Mouse (Mus musculus): ENCODE measurements around the gene Csnk1d.

The Csnk1d gene

DNA sequence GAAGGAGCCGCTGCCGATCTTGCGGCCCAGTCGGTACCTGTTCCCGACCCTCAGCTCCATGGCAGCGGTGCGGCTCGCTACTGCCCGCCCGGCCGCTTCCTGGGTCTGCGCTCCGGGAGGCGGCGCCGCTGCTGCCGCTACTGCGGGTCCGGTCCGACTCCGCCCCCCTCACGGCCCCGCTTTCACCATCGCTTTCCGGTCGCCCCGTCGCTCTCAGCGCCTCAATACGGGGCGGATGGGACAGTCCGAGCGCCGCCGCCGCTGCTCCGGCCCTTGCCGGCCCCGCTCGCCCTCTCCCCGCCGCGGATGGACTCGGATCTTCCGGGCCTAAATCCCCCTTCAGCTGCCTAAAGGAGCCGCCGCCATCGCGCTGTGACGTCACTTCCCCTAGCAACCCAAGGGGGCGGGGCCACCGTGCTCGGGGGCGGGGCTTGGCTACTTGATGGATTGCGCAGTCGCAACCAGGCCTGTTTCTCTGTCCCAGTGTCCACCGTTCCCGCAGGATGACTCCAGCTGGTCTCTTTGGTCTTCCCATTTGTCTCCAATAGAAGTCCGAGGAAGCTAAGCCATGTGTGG lies at the start of gene Csnk1d:
Csnk1d (minus strand) TSS at position 380 of the 576 bp plus-strand sequence.
- in situ Hi-C loops (cut with MboI, MseI), result no loop called here

GRCm38 (mm10) chr11:121039302-121039701 lies 48.2 kb upstream of the Csnk1d start, which contains the start of gene Cd7:
TSS of gene Cd7 (minus strand) at chr11:121039418.
- in situ Hi-C loops (cut with MboI, MseI), result loop anchor here (25.0 kb wide), 1 partner anchor 1227 kb away; no protein-coding TSS in a partner anchor

DNA sequence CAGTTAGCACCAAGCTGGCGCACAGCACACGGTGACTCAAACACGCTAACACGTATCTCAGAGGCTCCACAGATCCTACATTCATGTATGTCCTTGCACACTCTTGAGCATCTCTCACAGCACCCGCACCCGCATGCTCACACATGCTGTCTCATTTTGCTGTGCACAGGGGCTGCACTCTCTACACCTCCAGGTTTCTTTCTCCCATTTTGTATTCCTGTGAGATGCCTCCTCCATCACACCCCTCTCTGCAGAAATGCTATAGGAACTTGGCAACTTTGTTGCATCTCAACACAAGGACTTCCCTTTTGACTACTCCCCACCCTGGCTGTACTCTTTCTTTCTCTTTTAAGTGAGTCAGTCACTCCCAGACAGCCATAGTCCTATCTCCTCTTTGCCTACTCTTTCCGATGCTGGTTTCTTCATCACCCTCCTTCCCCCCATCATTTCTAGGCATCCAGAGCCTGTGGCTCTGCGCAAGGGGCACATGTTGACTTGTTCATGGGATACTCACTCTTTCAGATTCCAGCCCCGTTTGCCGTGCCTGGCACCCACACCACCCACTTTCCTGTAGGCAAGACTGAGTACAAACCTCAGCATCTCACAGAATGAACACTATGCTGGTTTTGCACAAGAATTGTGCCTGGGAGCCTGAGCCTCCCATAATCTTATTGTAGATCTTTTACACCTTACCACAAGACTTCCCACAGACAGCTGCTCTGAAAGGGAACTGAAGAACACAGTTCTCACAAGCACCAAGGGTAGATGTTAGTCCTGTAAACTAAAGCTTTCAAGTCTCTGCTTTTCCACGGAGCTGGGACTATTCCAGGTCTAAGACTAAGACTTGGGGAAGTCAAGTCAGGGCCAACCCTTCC lies 47.5 kb upstream of the Csnk1d start:
- in situ Hi-C loops (cut with MboI, MseI), result loop anchor here (25.0 kb wide), 1 partner anchor 1226 kb away; no protein-coding TSS in a partner anchor

DNA sequence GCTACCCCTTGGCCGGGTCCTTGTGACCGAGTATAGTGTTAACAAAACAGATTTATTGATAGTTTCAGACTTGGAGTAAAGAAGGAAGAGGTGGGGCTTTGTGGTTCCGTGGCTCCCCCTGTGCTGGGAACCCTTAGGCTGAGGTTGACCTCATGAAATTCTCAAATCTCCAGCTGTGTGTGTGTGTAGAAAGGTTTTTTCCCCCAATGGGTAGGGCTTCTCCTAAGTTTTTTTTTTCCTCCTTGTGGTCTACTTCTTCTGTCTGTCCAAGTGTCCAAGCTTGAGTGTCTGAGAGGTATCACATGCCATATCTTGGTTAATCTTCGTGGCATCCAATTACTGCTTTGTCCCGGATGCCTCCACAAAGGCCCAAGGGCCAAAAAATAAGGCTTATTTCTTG lies 42.0 kb upstream of the Csnk1d start:
- in situ Hi-C loops (cut with MboI, MseI), result loop anchor here (25.0 kb wide), 1 partner anchor 1221 kb away; no protein-coding TSS in a partner anchor

- in situ Hi-C loops (cut with MboI, MseI), result loop anchor here (25.0 kb wide), 1 partner anchor 1215 kb away; no protein-coding TSS in a partner anchor
Measured at GRCm38 (mm10) chr11:121027259-121027658, 36.1 kb upstream of the Csnk1d start.

- in situ Hi-C loops (cut with MboI, MseI), result no loop called here
Measured at GRCm38 (mm10) chr11:121024163-121024562, 33.0 kb upstream of the Csnk1d start.

DNA sequence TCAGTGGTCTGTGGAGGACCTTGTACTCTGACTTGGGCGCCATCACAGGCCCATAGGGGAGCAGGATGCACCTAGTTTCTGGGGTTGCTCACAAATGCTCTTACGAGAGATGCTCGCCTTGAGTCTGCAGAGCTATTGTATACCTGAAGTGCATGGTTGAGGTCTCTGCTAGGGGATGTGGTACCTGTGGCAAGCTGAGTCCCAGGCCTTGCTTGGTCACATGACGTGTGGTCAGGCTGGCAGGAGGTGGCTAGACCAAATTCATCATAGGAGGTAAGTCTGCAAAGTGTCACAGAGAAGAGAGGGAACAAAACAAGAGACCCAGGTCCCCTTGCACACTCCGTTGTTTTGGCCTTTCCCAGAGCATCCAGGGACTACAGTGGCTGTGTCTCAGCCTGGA lies 28.4 kb upstream of the Csnk1d start:
- in situ Hi-C loops (cut with MboI, MseI), result no loop called here

- in situ Hi-C loops (cut with MboI, MseI), result no loop called here
Measured at GRCm38 (mm10) chr11:121017703-121018102, 26.6 kb upstream of the Csnk1d start.

GRCm38 (mm10) chr11:121015472-121015871 lies 24.3 kb upstream of the Csnk1d start:
- in situ Hi-C loops (cut with MboI, MseI), result no loop called here

DNA sequence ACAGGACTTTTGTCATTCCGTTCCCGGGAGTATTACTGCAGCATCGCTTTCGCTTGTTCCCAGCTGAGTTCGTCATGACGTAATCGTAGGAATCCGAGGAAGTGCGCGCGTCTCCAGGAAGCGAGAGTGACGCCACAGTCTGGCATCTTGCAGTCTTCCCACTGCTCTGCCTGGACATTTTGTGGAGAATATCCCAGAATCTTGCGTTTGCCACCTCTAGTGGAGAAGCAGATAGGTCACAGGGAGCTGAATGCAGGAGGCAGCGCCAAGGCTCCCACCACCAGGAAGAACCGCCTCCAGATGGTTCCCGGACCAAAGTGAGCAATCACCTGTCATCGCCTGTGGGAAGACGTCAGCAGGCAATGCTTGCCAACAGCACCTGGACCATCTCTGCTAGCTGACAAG lies 23.8 kb upstream of the Csnk1d start:
- in situ Hi-C loops (cut with MboI, MseI), result no loop called here

- in situ Hi-C loops (cut with MboI, MseI), result no loop called here
Measured at GRCm38 (mm10) chr11:121013656-121014055, 22.5 kb upstream of the Csnk1d start.

GRCm38 (mm10) chr11:121010044-121010755 lies 19.1 kb upstream of the Csnk1d start:
- in situ Hi-C loops (cut with MboI, MseI), result no loop called here

DNA sequence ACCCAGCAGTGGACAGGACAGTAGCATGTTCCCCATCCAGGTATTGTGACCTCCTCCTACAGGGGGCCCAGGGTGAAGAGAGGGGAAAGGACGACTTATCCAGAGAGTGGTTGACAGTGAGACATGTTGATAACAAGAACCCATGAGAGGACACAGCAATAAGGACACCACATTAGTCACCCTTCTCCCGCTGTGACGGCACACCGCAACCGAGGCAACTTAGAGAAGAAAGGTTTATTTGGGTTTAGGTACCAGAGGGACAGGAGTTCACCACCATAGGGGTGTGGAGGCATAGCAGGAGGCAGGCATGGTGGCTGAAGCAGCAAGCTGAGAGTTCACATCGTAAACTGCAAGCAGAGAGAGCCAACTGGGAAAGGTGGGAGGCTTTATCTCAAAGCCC lies 15.1 kb upstream of the Csnk1d start:
- in situ Hi-C loops (cut with MboI, MseI), result no loop called here

DNA sequence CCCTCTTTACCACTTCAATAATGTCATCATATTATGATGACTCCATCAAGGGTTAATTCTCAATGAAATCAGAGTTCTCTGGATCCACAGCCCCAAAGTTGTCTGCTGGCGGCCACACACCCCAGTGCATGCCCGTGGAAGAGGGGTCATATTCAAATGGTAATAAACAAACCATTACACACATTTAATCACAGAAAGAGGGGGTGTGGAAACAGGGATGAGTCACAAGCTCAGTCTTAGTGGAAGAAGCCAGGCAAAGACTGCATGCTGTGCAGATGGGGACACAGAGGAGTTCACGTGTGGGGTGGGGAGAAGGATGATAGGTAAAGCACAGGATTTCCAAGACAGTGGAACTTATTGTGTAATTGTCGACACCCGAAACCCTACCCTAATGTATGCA lies 13.2 kb upstream of the Csnk1d start:
- in situ Hi-C loops (cut with MboI, MseI), result no loop called here

GRCm38 (mm10) chr11:121001966-121002365 lies 10.8 kb upstream of the Csnk1d start:
- in situ Hi-C loops (cut with MboI, MseI), result no loop called here

DNA sequence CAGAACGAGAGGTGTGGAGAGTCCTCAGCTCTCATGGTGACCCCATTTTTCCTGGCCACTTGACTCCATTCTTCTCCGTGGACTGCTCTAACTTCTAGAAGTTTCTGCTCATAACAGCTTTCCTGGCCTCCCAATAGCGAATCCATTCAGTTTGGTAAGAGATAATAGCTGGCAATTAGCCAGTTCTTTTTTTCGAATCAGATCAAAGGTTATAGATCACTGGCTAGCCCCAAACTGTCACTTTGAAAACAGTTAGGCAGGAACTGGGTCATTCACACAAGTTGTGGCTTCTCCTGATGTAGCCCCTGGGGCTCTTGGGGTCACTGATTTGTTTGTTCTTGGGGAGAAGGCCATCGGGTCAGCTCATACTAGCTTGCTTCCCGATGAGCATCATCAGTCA lies 3.6 kb upstream of the Csnk1d start:
- in situ Hi-C loops (cut with MboI, MseI), result no loop called here

- in situ Hi-C loops (cut with MboI, MseI), result no loop called here
Measured at GRCm38 (mm10) chr11:120993586-120993985, 2.5 kb upstream of the Csnk1d start.

DNA sequence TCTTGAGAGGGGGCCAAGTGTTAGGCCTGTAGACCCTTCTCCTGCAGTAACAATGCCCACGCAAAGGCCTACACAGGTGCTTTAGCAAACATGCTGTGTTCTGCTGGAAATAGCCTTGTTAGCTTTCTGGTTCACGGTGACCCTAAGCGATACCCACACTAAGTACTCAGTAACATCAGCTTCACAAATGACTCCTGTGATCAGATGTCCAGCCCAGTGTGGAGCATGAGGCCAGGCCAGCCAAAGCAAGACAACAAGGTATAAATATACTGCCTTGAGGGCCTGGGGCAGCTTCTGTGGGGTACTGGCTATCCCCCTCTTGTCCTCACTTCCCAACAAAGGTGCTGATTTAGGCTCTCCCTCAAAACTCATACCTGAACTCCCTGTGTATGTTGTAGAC lies 1.9 kb upstream of the Csnk1d start:
- in situ Hi-C loops (cut with MboI, MseI), result no loop called here

- in situ Hi-C loops (cut with MboI, MseI), result no loop called here
Measured at GRCm38 (mm10) chr11:120991791-120992190, 661 bp upstream of the Csnk1d start.

- in situ Hi-C loops (cut with MboI, MseI), result no loop called here
Measured at GRCm38 (mm10) chr11:120990126-120990781, 876 bp downstream of the Csnk1d start.

GRCm38 (mm10) chr11:120989523-120989922 lies 1.6 kb downstream of the Csnk1d start:
- in situ Hi-C loops (cut with MboI, MseI), result no loop called here

GRCm38 (mm10) chr11:120988410-120988809 lies 2.7 kb downstream of the Csnk1d start:
- in situ Hi-C loops (cut with MboI, MseI), result no loop called here

All from regulatory T cell (primary cell).